Mouse (Mus musculus): ENCODE results near the gene A930018P22Rik.

DNA sequence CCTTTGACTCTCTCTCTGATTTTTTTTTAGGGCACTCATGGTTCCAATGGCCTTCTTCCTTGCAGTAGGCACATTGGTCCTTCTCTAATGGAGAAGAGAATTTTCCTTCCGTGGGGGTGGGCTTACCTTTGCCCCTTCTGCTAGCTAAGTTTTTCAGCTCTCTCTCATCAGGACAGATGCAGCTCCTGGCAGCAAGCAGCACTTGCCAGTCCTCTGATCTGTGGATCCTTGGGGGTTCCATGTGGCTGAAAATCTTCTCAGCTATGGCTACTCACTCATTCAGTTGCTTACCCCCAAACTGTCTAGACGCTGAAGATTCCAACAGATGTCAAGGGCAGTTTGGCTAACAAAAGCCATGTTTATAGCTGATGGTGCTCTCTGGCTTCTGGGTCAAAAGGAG is 29.3 kb upstream of the A930018P22Rik start:
- TF ChIP-seq CTCF (IDR thresholded peaks at IDR 0.05; ENCODE audit: insufficient read depth, low read depth, low read length) (no peak), POLR2A (IDR thresholded peaks at IDR 0.05; ENCODE audit: insufficient read depth, low read depth, low read length) (no peak)
